Mouse (Mus musculus) brain, embryonic 14.5 days (tissue): ENCODE measurements at regions not wholly inside any gene's neighbourhood (a gene's known extent, or its start where the extent isn't known, plus 50 kb on each side); places are given as distances from the start of the nearest gene placed in this dataset.

Experiments
- DNase-seq: peaks from one replicate; pipeline ENCODE4 v3.0.0-alpha.2; 2011; ENCODE audit warnings: low read depth
- CTCF ChIP-seq: fragments of 200-500 bp; IDR thresholded peaks from 2 replicates; pipeline ENCODE4 v1.5.1; 2012; ENCODE audit warnings: inconsistent platforms, mild to moderate bottlenecking, moderate library complexity, borderline replicate concordance; ENCODE audit not compliant: insufficient read depth, insufficient read length; ENCODE audit errors: extremely low read depth
- POLR2A ChIP-seq: fragments of 200-500 bp; IDR thresholded peaks from 2 replicates; pipeline ENCODE4 v1.6.1; 2012; ENCODE audit warnings: mild to moderate bottlenecking, inconsistent platforms, borderline replicate concordance; ENCODE audit not compliant: poor library complexity, insufficient read depth, insufficient read length, severe bottlenecking; ENCODE audit errors: extremely low read depth

GRCm38 (mm10) chr2:79094298-79094697 is 160.9 kb upstream of the Itga4 start:
- TF ChIP-seq POLR2A: no peak
- TF ChIP-seq CTCF: no peak
- DNase-seq: peak; percentile 27

- no peak for DNase-seq
- TF ChIP-seq CTCF (no peak), POLR2A (no peak)
Measured at GRCm38 (mm10) chr2:79096532-79097251, 158.5 kb upstream of the Itga4 start.

GRCm38 (mm10) chr2:79099601-79100000 is 155.6 kb upstream of the Itga4 start:
- no peak for DNase-seq
- TF ChIP-seq CTCF (no peak), POLR2A (no peak)

GRCm38 (mm10) chr2:79111673-79112072 is 143.6 kb upstream of the Itga4 start:
- TF ChIP-seq CTCF: no peak
- no peak for TF ChIP-seq POLR2A
- no peak for DNase-seq

- no peak for DNase-seq
- TF ChIP-seq CTCF: no peak
- TF ChIP-seq POLR2A: no peak
Measured at GRCm38 (mm10) chr2:79112076-79112475, 143.2 kb upstream of the Itga4 start.

- TF ChIP-seq CTCF: no peak
- no peak for TF ChIP-seq POLR2A
- DNase-seq: no peak
Measured at GRCm38 (mm10) chr2:79120610-79121345, 134.4 kb upstream of the Itga4 start.

- TF ChIP-seq CTCF (no peak), POLR2A (no peak)
- DNase-seq: no peak
Measured at GRCm38 (mm10) chr2:79122530-79122929, 132.7 kb upstream of the Itga4 start.

GRCm38 (mm10) chr2:79124272-79124976 is 130.8 kb upstream of the Itga4 start:
- no peak for TF ChIP-seq CTCF
- no peak for TF ChIP-seq POLR2A
- no peak for DNase-seq

- no peak for DNase-seq
- TF ChIP-seq POLR2A: no peak
- no peak for TF ChIP-seq CTCF
Measured at GRCm38 (mm10) chr2:79126170-79126879, 128.9 kb upstream of the Itga4 start.

- TF ChIP-seq CTCF: no peak
- TF ChIP-seq POLR2A: no peak
- no peak for DNase-seq
Measured at GRCm38 (mm10) chr2:79126996-79127741, 128.1 kb upstream of the Itga4 start.
